Mouse (Mus musculus) bone marrow macrophage, adult 2 months (primary cell): ENCODE results near the gene Kansl2.

Experiments
- CTCF ChIP-seq: IDR thresholded peaks from 2 replicates; pipeline ENCODE4 v1.5.1; 2012; ENCODE audit warnings: low read depth, mild to moderate bottlenecking, low read length, moderate library complexity
- POLR2A ChIP-seq: IDR thresholded peaks from 2 replicates; pipeline ENCODE4 v1.6.1; 2012; ENCODE audit warnings: mild to moderate bottlenecking, low read depth, low read length, borderline replicate concordance

GRCm38 (mm10) chr15:98491332-98491731 lies 42.7 kb downstream of the Kansl2 start:
- no peak for TF ChIP-seq CTCF
- TF ChIP-seq POLR2A, result no peak
